Mouse (Mus musculus): Measurements from ENCODE around the gene Pcp4l1. TPM values are rescaled to one million over a fixed set of nuclear protein-coding genes. Genes with fewer than 3 reads are reported as not detected.

The Pcp4l1 gene
- polyA plus RNA-seq, 1 experiment, result 5.1 TPM

- WGBS, result 85% methylated on average over 1 of the region's 1 CpGs
- TF ChIP-seq POLR2A (IDR thresholded peaks at IDR 0.05; ENCODE audit: borderline replicate concordance, control insufficient read depth, low read depth, low read length), result no peak
- no peak for TF ChIP-seq CTCF (IDR thresholded peaks at IDR 0.05; ENCODE audit: control insufficient read depth, insufficient read depth, low read length)
- no peaks in the 10 kb centered on the region for H3K4me1 ChIP-seq (ENCODE audit: control insufficient read depth, insufficient read depth, low read length)
- H3K4me3 ChIP-seq (replicated peaks; ENCODE audit: control insufficient read depth, low read depth, low read length), result no peak overlapping the region
- no peak overlapping the region for H3K27ac ChIP-seq (ENCODE audit: control insufficient read depth, insufficient read depth, low read depth, low read length, poor library complexity)
These were observed 4.7 kb upstream of the Pcp4l1 start for GRCm38 (mm10) chr1:171200769-171201168.

DNA sequence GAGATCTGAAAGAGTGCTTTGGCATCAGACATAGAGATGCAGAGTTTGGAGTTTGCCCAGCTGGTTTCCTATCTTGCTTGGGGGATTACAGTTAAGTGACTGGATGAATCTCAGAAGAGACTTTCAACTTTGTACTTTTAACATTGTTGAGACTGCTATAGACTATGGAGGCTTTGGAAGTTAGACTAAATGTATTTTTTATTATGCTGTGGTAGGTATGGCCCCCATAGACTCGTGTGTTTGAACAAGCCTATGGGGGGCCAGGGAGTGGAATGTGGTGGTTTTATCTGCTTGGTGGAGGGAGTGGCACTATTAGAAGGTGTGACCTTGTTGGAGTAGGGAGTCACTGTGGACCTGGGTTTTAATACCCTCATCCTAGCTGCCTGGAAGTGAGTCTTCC, 3.5 kb upstream of the Pcp4l1 start:
- H3K27ac ChIP-seq (ENCODE audit: control insufficient read depth, insufficient read depth, low read depth, low read length, poor library complexity), result no peak overlapping the region
- no peaks in the 10 kb centered on the region for H3K4me1 ChIP-seq (ENCODE audit: control insufficient read depth, insufficient read depth, low read length)
- TF ChIP-seq POLR2A (IDR thresholded peaks at IDR 0.05; ENCODE audit: borderline replicate concordance, control insufficient read depth, low read depth, low read length) (no peak), CTCF (IDR thresholded peaks at IDR 0.05; ENCODE audit: control insufficient read depth, insufficient read depth, low read length) (no peak)
- H3K4me3 ChIP-seq (replicated peaks; ENCODE audit: control insufficient read depth, low read depth, low read length), result no peak overlapping the region
- WGBS, result 74% methylated on average over 1 of the region's 1 CpGs

DNA sequence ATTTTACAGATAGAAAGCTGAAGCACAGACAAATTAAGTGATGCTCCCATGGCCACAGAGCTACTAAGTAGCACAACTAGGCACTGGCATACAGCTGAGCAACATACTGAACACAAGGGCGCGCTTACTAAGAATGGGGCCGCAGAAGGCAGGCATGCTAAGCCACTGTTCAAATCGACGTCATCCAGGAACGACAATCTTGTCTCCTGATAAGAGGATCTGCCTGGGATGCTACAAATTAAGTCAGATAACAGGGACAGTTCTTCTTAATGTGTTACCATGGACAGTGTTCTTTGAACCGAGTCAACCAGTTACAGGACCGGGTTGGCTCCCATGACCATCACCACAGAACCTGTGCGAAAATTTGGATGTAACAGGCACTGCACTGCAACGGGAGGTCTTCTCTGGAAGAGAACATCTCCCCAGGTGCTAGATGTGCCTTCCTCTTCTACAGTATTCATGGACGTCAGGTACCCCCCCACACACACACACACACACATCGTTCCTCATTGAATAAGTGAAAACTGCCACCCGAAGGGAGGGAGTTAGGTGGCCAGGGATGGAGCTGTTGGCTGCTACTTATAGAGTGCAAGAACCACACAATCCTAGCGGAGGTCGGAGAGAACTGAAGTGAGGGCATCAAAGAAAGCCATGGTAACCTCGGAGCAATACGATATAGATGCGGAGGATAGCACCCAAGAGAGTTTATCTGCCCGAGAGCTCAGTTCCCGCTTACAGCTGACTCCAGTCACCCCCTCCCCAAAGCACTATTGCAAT, 834 bp downstream of the Pcp4l1 start:
- no peak for TF ChIP-seq POLR2A (IDR thresholded peaks at IDR 0.05; ENCODE audit: borderline replicate concordance, control insufficient read depth, low read depth, low read length)
- TF ChIP-seq CTCF (IDR thresholded peaks at IDR 0.05; ENCODE audit: control insufficient read depth, insufficient read depth, low read length), result no peak
- WGBS, result 27% methylated on average over 20 of the region's 20 CpGs
- Histone ChIP-seq H3K4me3 (replicated peaks; ENCODE audit: control insufficient read depth, low read depth, low read length) (no peak overlapping the region), H3K27ac (ENCODE audit: control insufficient read depth, insufficient read depth, low read depth, low read length, poor library complexity) (no peak overlapping the region), H3K4me1 (ENCODE audit: control insufficient read depth, insufficient read depth, low read length) (no peaks in the 10 kb centered on the region)

DNA sequence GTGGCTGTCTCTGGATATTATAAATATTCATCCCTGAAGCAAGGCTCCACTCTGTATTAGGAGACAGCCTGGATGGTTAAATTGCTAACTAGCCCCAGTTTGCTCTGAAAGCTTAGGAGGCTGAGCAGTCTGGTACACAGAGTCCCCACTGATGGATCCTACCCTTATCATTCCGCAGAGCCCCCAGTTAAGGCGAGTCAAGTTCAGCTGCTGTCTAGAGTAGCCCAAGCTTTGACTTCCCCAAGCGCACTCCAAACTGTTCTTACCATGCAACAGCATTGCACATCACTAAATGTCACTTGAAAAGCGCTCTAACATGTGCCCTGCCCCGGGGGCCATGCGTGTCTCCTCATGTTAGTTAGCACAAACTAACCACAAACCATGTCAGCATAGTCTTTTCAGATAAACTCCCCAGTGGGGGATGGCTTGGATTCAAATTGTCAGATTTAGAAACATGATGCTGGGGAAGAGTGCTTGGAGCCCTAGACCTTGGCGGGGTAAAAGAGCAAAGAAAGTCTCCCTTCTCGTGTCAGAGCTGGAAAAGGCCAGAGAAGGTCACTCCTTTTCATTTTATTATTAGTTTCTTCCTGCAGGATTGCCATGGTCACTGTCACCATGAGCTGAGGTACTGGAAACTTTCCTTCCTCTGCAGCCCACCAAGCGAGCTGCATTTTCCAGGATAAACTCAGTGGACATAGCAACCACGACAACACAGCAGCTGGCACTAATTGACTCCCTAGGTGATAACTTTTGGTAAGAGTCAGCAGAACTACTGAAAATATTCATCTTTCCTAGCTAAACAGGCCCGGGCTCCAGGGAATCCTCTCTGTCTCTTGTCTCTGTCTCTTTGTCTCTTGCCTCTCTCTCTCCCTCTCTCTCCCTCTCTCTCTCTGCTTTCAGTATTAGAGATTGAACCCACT, 1.9 kb downstream of the Pcp4l1 start:
- no peaks in the 10 kb centered on the region for H3K4me1 ChIP-seq (ENCODE audit: control insufficient read depth, insufficient read depth, low read length)
- TF ChIP-seq POLR2A (IDR thresholded peaks at IDR 0.05; ENCODE audit: borderline replicate concordance, control insufficient read depth, low read depth, low read length) (no peak), CTCF (IDR thresholded peaks at IDR 0.05; ENCODE audit: control insufficient read depth, insufficient read depth, low read length) (no peak)
- H3K27ac ChIP-seq (ENCODE audit: control insufficient read depth, insufficient read depth, low read depth, low read length, poor library complexity), result no peak overlapping the region
- H3K4me3 ChIP-seq (replicated peaks; ENCODE audit: control insufficient read depth, low read depth, low read length), result no peak overlapping the region
- 60% methylated on average over 11 of the region's 11 CpGs for WGBS

GRCm38 (mm10) chr1:171193093-171193840, 2.8 kb downstream of the Pcp4l1 start:
- H3K4me3 ChIP-seq (replicated peaks; ENCODE audit: control insufficient read depth, low read depth, low read length), result no peak overlapping the region
- WGBS, result 74% methylated on average over 18 of the region's 18 CpGs
- H3K27ac ChIP-seq (ENCODE audit: control insufficient read depth, insufficient read depth, low read depth, low read length, poor library complexity), result no peak overlapping the region
- TF ChIP-seq CTCF (IDR thresholded peaks at IDR 0.05; ENCODE audit: control insufficient read depth, insufficient read depth, low read length), result no peak
- TF ChIP-seq POLR2A (IDR thresholded peaks at IDR 0.05; ENCODE audit: borderline replicate concordance, control insufficient read depth, low read depth, low read length), result no peak
- H3K4me1 ChIP-seq (ENCODE audit: control insufficient read depth, insufficient read depth, low read length), result no peaks in the 10 kb centered on the region

DNA sequence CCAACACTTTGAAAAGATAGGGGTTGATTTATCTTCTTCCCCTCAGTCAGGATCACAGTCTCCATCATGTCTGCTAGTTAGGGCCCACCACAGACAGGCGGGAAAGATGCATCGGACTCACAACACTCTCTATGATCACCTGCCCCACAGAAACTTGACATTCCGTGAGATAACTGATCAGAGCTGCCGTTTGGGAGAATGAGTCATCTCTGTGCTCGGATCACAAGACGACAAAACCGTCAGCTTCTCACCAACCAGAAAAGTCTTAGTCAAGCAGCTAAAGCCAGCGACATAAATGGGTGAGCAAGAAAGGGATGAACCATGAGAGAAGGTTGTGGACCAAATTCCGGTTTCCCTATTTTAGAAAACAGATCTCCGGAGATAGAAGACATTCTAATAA, 3.8 kb downstream of the Pcp4l1 start:
- no peak overlapping the region for H3K4me3 ChIP-seq (replicated peaks; ENCODE audit: control insufficient read depth, low read depth, low read length)
- no peak overlapping the region for H3K27ac ChIP-seq (ENCODE audit: control insufficient read depth, insufficient read depth, low read depth, low read length, poor library complexity)
- TF ChIP-seq POLR2A (IDR thresholded peaks at IDR 0.05; ENCODE audit: borderline replicate concordance, control insufficient read depth, low read depth, low read length), result no peak
- no peak for TF ChIP-seq CTCF (IDR thresholded peaks at IDR 0.05; ENCODE audit: control insufficient read depth, insufficient read depth, low read length)
- no peaks in the 10 kb centered on the region for H3K4me1 ChIP-seq (ENCODE audit: control insufficient read depth, insufficient read depth, low read length)
- WGBS, result 85% methylated on average over 10 of the region's 10 CpGs

DNA sequence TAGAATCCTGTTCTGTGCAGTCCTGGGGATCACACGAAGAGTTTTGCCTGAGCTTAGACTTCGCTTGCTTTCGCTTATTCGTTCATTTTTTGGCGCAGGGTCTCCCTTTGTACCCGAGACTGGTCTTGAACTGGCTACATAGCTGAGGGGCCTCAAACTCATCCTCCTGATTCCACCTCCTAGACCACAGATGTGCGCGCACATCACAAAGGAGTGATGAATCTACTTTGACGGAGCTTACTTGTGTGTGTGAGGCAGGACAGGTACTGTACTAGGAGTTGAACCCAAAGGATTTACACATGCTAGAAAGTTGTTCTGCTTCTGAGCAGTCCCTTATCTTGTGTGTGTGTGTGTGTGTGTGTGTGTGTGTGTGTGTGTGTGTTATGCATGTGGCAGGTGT, 5.2 kb downstream of the Pcp4l1 start:
- WGBS, result 87% methylated on average over 9 of the region's 9 CpGs
- H3K4me3 ChIP-seq (replicated peaks; ENCODE audit: control insufficient read depth, low read depth, low read length), result no peak overlapping the region
- no peaks in the 10 kb centered on the region for H3K4me1 ChIP-seq (ENCODE audit: control insufficient read depth, insufficient read depth, low read length)
- TF ChIP-seq POLR2A (IDR thresholded peaks at IDR 0.05; ENCODE audit: borderline replicate concordance, control insufficient read depth, low read depth, low read length), result no peak
- no peak for TF ChIP-seq CTCF (IDR thresholded peaks at IDR 0.05; ENCODE audit: control insufficient read depth, insufficient read depth, low read length)
- H3K27ac ChIP-seq (ENCODE audit: control insufficient read depth, insufficient read depth, low read depth, low read length, poor library complexity), result no peak overlapping the region
